Mouse (Mus musculus) common myeloid progenitor, adult 5-6 weeks (primary cell): Measurements from ENCODE around the gene Rapgef3. TPM values are rescaled to one million over a fixed set of nuclear protein-coding genes. Genes with fewer than 3 reads are reported as not detected.

Experiments used
- total RNA-seq: library from RNA; stranded (forward); fragments of 200-1000, 187-1606 nt; gene quantifications from 2 replicates; pipeline ENCODE4 v1.2.3, GENCODE M21; 2017

Gene Rapgef3
- total RNA-seq, 1 experiment from 2014 or later = 7.5 TPM

Other genes starting within 250 kb of the Rapgef3 start
- gene Rpap3, start 62.1 kb downstream of the Rapgef3 start, total RNA-seq = 46.8 and 49.2 TPM in 2 replicates
- gene Endou, start 36.6 kb downstream of the Rapgef3 start, total RNA-seq = 0.49 and 2.3 TPM in 2 replicates
- 55.3 and 57.2 TPM in 2 replicates for gene Slc48a1, start 10.5 kb upstream of the Rapgef3 start, total RNA-seq
- gene Hdac7, start 76.5 kb upstream of the Rapgef3 start, total RNA-seq = 22.2 and 30.7 TPM in 2 replicates
- gene Vdr, start 142.7 kb upstream of the Rapgef3 start, total RNA-seq = 3.0 and 3.5 TPM in 2 replicates
- 26.4 and 40.0 TPM in 2 replicates for gene Tmem106c, start 196.2 kb upstream of the Rapgef3 start, total RNA-seq
- 0.09 TPM in 1 of 2 replicates, not detected in the other for gene Col2a1, start 236.7 kb upstream of the Rapgef3 start, total RNA-seq